Mouse (Mus musculus): ENCODE data around the gene Rbm38. TPM values are rescaled to one million over a fixed set of nuclear protein-coding genes. Genes with fewer than 3 reads are reported as not detected.

The Rbm38 gene
- total RNA-seq, 2 experiments from 2014 or later = 14.8 to 21.2 TPM

DNA sequence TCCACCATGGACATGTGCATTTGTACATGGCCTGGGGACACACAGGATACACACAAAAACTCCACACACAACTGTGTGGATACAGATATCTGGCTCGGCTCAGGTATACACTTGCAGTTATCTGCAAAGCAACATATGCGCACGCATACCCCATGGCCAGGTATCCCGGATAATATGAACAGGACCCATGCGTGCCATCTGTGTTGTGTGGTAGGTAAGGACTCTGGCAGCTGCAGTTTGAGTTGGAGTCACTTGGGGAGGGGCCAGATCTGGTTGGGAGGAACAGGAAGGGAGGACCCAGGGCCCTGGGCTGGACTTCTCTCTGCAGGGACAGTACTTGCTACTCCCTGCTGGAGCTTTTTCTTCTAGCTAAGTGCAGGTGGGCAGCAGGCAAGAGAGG is 15.4 kb downstream of the Rbm38 start:
- no peak for DNase-seq (ENCODE audit: low spot score in 2 of 2)

DNA sequence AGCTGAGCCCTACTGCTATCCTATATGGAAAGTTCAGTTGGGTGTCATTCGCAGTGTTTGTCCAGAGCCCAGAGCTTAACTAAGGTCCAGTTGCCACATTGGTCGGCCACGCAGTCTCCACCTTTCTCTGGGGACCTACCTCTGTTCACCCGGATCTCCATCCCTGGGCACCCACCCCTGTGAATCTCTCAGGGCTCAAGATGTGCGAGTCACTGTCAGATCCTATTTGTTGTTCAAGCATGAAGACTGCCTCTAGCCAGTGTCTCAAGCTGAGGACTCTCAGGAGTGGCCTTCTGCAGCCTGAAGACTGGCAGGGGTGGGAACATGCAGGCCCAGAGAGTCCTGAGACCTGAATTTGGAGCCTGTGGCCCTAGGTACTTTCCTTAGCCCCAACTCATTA is 15.8 kb downstream of the Rbm38 start:
- no peak for DNase-seq (ENCODE audit: low spot score in 2 of 2)

DNA sequence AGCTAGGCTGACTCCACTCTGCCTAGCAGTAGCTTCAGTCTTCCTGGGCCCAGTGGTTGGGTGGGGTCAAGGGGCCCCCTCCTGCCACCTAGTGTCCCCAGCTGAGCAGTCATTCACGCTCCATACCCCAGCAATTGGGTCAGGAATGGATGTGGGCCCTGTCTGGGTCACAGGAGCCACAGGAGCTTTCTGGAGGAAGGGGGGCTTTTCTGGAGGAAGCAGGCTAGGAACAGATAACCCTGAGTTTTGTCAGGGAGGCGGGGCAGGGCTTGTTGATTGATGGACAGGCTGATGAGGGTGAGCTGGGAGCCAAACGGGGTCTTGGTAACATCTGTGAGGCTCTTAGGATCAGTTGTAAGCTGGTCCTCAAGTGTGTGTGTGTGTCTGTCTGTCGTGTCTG is 16.3 kb downstream of the Rbm38 start:
- no peak for DNase-seq (ENCODE audit: low spot score in 2 of 2)

DNA sequence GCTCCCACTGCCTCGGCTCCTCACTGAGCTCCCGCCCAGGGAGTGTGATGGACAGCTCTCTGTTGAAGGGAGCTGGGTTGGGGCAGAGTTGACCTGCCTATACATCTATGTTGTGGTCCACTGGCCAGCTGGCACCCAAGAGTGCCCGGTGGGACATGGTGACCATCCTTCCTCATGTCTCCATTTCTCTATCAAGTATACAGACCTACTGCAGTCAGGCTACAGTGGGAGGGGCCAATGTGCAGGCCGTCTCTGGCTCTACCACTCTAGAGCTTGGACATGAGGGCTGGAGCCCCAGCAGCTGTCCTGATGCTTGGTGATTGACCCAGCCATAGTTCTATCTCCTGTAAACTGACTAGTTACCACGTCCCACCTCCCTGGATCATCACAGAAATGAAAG is 17.0 kb downstream of the Rbm38 start:
- DNase-seq (ENCODE audit: low spot score in 2 of 2) = no peak

DNA sequence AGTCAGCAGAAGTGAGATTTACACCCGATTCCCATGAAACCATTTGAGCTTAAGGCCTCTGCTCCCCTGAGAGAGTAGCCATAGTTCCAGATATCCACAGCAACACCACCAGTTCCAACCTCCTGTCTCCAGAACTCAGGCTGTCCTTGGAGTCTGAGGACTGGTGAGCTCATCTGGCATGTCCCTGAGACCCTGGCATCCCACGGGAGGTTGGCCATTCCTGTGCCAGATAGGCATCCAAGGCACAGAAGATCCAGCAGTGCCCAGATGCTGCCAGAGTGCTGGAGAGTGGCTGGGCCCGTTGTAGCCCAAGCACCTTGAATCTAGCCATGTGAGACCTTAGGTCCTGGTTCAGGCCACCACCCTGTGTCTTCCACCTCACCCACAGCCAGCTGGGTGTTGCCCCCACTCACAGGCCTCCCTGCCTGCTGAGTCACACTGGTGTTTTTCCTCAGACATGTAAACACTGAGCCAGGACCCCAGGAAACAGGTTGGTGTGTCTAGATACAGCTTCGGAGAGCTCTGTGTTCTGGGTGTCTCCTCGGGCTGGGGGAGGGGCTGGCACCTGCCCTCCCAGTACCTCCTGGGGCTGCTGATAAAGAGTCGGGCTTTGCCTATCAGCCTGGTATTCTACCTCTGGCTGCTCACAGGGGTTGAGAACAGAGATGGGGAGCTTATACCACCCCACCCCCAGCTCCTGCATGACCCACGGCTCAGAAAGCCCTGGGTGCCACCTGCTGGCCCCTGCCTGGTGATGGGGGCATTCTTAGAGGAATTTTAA is 17.7 kb downstream of the Rbm38 start:
- DNase-seq (ENCODE audit: low spot score in 2 of 2) = no peak

DNA sequence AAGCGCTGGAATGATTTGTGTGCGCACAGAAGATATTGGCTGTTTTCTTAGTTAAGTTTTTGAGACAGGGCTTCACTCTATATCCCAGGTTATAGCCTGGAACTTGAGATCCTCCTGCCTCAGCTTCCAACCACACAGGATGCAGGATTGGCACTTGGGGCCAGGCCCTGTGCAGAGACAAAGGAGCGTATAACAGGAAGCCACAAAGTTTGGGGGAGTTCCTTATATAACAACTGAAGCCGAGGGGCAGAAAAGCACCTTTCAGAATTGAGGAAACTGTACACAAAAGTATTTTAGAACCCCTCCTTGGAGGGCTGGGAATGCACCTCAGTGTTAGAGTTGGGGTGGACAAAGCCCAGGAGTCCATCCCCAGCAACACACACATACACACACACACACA is 18.7 kb downstream of the Rbm38 start:
- DNase-seq (ENCODE audit: low spot score in 2 of 2) = no peak

DNA sequence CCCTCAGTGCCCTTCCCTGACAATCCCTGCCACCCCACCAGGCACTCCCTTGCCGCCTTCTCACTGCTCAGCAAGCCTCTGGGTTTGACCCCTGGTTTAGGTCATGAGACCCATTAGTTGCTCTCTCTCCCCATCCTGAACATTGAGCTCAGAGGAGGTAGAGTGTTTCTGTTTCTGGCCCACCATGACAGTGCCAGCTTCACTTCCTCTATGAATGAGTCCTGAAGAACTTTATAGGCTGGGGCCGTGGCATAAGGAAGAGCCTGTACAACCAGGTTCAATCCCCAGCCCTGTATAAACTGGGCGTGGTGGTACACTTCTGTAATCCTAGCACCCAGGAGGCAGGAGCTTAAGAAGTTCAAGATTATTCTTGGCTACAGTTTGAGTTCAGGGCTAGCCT is 20.5 kb downstream of the Rbm38 start:
- no peak for DNase-seq (ENCODE audit: low spot score in 2 of 2)

DNA sequence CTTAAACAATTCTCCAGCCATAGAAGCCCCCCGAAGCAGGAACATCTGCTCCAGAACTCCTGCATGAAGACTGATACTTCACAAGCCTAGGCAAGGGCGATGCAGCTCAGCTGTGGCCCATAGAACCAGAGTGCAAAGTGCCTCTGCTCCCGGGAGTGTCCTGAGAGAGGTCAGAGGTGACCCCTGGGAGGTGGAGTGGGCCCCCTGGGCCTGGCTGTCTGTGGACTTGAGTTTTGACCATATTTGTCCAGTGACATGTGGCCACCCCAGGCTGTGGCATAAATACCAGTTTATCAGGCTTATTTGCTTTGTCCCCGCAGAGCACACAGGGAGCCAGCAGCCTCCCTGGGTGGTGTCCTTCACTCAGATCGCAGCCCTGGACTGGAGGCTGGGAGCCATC is 20.9 kb downstream of the Rbm38 start:
- no peak for DNase-seq (ENCODE audit: low spot score in 2 of 2)

DNA sequence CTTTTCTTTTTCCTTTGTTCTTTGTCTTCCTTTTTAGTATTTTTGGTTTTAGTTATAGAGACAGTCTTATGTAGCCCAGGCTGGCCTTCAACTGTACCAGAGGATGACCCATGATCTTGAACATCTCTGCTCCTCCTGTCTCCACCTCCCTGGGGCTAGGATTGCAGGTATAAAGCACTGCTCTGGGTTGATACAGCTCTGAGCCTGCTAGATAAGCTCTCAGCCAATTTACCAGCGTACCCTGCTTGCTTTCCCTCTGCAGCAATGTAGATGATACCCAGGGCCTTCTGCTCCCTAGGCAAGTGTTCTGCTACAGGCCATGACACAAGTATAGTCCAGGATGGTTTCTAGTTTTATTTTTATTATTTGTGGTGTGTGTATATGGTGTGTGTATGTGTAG is 21.6 kb downstream of the Rbm38 start:
- DNase-seq (ENCODE audit: low spot score in 2 of 2) = no peak

DNA sequence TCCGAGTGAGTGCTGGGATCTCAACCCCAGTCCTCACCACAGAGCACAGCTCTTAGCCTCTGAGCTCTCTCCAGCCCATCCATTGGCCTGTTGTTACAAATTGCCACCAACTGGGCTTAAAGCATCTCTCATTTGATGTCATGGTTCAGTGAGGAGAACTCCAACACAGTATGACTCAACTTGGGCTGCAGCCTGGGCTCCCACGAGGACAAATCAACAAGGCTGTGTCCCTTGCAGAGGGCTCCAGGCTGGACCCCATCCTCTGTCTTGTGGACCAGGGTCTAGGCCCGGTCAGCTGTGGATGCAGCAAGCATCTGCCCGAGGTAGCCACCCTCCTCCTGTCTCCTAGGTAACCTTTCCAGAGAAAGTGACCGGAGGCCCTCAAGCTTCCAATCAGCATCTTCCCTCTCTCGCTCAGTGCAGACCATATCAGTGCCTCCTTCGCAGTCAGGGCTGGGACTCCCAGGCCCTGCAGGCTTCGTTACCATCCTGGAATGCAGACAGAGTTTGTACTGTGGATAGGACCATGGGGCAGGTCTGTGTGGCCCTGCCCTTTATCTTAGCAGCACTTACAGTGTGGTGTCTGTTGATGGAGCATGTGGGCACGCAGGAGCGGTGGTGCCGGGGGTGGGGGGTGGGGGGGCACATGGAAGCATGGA is 22.3 kb downstream of the Rbm38 start:
- no peak for DNase-seq (ENCODE audit: low spot score in 2 of 2)

DNA sequence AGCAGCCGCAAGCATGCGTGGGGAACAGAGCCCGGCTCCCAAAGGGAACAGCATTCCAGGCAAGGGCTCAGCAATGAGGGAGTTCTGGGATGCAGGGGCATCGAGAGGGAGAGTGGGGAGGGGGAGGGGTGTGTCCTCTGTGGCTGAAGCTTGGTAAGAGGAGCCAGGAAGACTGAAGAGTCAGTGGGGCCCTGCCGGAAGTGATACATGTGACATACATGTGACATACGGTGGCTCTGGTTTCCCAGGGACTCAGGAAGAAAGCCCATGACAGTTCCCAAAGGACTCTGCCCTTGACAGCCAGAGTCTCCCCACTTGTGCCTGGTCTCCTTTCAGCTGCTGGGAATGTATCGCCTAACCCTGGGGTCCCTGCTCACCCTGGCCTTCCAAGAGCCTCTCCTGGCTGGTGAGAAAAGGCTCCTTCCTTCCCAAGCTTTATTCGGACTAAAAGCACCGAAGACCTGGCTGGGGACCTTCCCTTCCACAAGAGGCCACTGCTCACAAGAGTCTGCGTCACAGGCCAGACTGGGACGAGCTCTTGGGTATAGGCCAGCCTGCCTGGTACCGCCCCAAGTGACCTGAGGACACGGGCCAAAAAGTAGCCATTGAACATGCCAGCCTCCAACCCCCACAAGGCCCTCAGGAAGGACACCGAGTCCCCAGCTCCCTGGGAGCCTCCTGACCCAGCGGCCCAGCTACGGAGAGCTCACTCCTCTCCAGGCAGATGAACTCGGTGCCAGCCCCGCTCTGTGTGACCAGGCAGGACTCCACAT is 24.1 kb downstream of the Rbm38 start:
- DNase-seq (ENCODE audit: low spot score in 2 of 2) = peak; percentile 61 to 64

DNA sequence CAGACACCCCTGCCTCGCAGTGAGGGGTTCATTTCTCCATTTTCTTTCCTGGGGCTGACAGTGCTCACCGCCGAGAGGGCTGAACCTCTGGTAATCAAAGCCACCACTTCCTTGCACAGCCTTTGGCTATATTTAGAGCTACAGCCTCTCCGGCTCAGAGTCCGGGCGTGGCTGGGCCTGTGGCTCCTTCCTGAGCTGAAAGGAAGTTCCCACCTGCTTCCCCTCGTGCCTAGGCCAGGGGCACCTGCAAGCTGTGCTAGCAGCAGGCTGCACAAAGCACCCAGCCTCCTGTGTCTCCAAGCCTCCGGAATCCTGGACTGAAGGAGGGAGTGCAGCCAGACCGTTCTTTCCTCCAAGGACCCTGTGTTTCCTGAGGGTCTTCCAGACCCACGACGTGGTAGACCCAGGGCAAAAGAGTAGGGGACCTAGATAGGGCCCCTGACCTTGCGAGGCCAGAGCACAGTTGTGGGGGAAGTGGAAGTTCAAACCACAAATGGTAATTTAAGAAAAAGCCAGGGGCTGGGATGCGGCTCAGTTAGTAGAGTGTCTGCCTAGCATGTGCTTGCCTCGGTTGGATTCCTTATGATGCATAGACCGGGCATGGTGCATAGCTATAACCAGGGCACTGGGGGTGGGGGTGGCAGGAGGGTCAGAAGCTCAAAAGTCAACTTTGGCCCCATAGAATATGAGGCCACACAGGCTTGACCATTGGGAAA is 26.4 kb downstream of the Rbm38 start:
- no peak for DNase-seq (ENCODE audit: low spot score in 2 of 2)

DNA sequence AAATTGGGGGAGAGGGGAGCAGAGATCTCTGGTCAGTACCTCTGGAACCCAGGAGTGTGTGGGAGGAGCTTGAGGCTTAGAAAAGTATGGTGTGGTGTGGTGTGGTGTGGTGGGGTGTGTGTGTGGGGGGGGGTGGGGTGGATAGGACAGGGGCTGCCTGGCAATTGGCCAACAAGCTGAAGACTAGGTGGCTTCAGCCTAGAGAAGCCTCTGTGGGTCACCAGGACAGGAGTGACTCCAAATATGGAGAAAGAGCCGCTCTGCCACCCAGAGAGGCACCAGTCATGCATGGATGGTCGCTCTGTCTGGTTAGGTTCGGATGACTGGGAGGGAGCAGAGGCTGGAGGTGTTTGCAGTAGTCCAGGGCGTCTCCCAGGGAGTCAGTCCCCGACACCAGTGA is 27.2 kb downstream of the Rbm38 start:
- no peak for DNase-seq (ENCODE audit: low spot score in 2 of 2)

DNA sequence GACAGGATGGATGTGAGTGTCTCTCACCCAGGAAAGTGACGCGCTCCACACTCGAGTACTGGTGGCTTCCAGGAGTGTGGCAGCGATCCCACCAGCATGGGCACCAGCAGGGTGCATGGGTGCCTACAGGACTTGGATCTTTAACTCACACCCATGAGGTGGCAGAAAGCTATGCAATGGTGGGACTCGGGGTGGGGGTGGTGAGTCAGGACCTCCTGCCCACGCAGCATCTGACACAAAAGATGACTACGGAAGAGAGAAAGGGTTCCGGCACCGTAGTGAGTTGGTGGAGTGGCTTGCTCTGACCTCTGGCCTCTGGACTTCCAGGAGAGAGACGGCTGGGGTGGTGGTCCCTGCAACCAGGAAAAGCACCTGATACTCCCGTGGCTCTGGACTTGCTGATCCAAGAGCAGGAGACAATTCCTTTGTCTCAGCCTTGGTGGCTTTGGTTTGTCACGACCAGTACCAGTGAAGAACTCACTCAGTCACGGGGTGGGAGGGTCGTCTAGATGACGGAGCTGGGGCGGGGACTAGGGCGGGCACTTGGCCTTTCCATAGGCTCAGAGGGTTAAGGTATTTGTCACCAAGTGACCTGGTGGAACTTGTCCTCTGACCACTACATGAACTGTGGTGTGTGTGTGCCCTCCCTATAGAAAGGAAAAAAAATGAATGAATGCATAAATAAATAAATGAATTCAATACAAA is 27.9 kb downstream of the Rbm38 start:
- DNase-seq (ENCODE audit: low spot score in 2 of 2) = no peak

DNA sequence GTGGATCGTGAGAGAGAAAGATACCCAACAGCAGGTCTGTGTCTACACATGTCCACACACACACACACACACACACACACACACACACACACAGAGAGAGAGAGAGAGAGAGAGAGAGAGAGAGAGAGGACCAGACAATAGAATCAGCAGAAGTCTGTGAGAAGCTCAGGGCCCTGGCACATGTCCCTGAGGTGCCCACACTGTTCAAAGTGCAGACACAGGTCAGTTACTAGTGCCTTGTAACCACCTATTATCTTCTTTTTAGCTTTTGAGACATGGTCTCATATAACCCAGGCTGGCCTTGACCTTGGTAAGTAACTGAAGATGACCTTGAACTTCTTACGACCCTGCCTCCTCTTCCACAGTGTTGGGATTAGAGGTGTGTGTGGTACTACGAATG is 28.9 kb downstream of the Rbm38 start:
- DNase-seq (ENCODE audit: low spot score in 2 of 2) = no peak

DNA sequence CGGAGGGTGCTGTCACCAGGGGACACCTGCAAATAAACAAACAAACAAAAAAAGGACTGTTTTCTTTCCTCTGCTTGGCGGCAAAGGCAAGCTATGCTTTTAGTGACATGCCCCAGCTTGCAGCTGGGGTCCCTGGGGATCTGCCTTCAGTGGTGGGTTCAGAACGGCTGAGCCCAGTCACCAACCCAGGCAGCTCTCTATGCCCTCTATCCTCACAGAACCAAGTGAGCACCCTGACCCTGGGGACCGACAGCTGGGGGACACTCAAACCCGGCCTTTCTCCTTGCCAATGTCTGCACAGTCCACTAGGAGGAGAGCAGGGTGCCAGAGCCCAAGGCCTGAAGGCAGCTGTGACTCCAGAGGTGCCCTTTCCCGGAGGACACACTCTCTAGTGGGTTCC is 29.5 kb downstream of the Rbm38 start:
- DNase-seq (ENCODE audit: low spot score in 2 of 2) = no peak

DNA sequence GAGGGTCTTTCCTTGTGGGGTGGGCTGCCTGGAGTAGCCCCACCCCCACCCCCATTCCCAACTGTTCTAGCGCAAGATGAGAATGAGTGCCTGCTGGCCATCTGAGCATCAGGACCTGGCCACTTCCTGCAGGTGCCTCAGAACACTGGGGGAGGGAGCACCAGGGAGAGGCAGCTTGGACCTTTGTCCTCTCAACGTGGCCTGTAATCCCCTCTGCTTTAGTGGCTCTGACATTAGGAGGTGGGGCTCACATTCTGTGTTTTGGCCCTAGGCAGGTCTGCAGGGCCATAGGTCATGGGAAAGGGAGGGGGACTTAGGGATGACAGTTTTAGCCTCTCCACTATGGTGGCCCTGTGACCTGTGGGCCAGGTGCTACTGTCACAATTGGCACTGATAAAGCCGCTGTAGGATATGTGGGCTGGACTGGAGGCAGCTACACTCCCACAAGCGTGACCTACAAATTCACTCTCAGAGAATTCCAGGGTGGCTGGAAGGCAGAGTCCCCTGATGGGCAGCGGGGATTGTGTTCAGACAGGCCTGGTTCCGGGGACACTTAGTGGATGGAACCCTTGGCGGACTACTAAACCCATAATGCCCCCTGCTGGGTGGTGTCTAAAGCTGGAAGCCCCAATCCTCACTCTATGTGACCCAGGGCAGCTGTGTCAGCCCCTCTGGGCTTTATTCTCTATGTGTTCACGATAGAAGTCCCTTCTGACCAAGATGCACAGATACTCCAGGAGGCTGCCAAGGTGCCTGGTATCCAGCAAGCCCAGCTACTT is 30.5 kb downstream of the Rbm38 start:
- no peak for DNase-seq (ENCODE audit: low spot score in 2 of 2)

DNA sequence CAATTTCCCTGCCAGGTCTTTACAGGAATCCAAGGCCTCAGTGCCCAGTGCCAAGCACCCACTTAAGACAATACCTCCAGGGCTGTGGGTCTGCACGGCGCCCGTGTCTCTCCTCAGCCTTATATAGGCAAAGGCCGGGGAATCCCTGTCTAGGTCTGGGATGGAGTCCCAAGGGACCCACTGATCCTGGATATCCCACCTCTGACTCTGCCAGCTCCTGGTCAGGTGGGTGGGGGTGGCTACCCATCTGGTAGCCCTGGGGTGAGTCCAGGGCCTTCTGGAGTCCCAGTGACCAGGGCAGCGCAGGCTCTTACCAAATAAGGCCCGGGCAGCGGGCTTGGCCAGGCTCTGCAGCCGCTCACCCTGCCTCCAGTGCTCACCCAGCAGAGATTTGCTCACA is 32.6 kb downstream of the Rbm38 start:
- DNase-seq (ENCODE audit: low spot score in 2 of 2) = no peak

DNA sequence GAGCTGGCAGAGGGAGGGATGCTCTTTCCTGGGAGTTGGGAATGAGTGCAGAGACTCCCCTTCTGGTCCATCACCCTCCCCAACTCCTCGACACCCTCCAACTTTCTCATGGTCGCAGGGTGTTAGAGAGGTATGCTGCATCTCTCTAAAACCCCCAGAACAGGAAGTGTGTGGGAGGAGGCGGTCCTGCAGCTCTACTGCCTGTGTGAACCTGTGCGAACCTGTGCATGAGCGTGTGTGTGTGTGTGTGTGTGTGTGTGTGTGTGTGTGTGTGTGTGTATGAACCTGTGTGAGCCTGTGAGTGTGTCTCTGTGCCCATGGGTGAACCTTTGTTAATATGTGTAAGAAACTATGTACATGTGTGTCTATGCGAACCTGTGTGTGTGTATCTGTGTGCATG is 33.5 kb downstream of the Rbm38 start:
- DNase-seq (ENCODE audit: low spot score in 2 of 2) = no peak

DNA sequence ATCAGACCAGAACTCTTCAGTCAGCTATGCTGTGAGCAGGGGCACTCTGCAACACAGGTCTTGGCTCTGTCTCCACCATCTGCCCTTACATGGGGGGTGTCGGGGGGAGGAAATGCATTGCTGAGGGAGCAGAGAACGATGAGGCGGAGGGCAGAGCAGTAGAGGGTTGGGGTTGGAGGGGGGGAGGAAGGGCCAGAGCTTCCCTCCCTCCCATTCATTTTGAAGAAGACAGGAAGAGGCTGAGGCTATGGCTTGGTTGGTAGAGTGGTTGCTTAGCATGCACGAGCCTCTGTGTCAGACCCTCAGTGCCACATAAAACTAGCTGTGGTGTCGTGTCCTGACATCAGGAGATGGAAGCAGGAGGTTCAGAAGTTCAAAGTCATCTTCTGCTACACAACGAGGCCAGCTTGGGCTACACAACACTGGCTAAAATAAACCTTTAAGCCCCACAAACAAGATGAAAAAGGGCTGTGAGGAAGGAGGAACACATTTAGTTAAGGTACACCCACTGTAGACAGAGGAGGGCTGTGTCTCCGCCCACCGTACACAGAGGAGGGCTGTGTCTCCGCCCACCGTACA is 36.1 kb downstream of the Rbm38 start:
- DNase-seq (ENCODE audit: low spot score in 2 of 2) = no peak
